Mouse (Mus musculus) neural tube, embryonic 12.5 days (tissue): Measurements from ENCODE around the gene Carm1. TPM values are rescaled to one million over a fixed set of nuclear protein-coding genes. Genes with fewer than 3 reads are reported as not detected.
A peak's percentile ranks its signal among the peaks of the same experiment; 100 is the strongest.

Experiments used
- ATAC-seq: fragments of 200-750 bp; cut with Nextera tagmentation; 2 replicates; pipeline ENCODE4 v1.8.0; 2017; ENCODE audit warnings: low read depth, mild to moderate bottlenecking, moderate TSS enrichment, moderate library complexity; ENCODE audit not compliant: low FRiP score
- H3K27ac ChIP-seq: fragments of 300-500 bp; sonication (generic); 2 replicates; pipeline ENCODE4 v1.5.1; 2016
- H3K27me3 ChIP-seq: fragments of 300-500 bp; sonication (generic); replicated peaks from 2 replicates; pipeline ENCODE4 v1.6.1; 2016; ENCODE audit warnings: mild to moderate bottlenecking
- H3K36me3 ChIP-seq: fragments of 300-500 bp; sonication (generic); 2 replicates; pipeline ENCODE4 v1.6.1; 2016; ENCODE audit warnings: mild to moderate bottlenecking
- H3K4me1 ChIP-seq: fragments of 300-500 bp; sonication (generic); 2 replicates; pipeline ENCODE4 v1.6.1; 2016
- H3K4me2 ChIP-seq: fragments of 300-500 bp; sonication (generic); replicated peaks from 2 replicates; pipeline ENCODE4 v1.6.1; 2016; ENCODE audit warnings: mild to moderate bottlenecking
- H3K4me3 ChIP-seq: fragments of 300-500 bp; sonication (generic); 2 replicates; pipeline ENCODE4 v1.5.1; 2016
- H3K9ac ChIP-seq: fragments of 300-500 bp; sonication (generic); 2 replicates; pipeline ENCODE4 v1.6.1; 2016; ENCODE audit warnings: mild to moderate bottlenecking
- H3K9me3 ChIP-seq: fragments of 300-500 bp; sonication (generic); 2 replicates; pipeline ENCODE4 v1.6.1; 2016; ENCODE audit warnings: mild to moderate bottlenecking
- WGBS: fragments of 180-500 bp; shearing (Covaris S2); methylation state at CpG from one replicate; pipeline ENCODE4 v1.1.7; 2016; 5-methylcytosine and 5-hydroxymethylcytosine counted together
- polyA plus RNA-seq: library from polyadenylated mRNA; unstranded; fragments of >200 nt; fragmentation: Nextera tagmentation; extraction: Ambion mirVana; gene quantifications from 2 replicates; pipeline ENCODE4 v1.2.1, GENCODE M21; 2016

Carm1 gene
- polyA plus RNA-seq, 1 experiment from 2014 or later, result 77.4 TPM

DNA sequence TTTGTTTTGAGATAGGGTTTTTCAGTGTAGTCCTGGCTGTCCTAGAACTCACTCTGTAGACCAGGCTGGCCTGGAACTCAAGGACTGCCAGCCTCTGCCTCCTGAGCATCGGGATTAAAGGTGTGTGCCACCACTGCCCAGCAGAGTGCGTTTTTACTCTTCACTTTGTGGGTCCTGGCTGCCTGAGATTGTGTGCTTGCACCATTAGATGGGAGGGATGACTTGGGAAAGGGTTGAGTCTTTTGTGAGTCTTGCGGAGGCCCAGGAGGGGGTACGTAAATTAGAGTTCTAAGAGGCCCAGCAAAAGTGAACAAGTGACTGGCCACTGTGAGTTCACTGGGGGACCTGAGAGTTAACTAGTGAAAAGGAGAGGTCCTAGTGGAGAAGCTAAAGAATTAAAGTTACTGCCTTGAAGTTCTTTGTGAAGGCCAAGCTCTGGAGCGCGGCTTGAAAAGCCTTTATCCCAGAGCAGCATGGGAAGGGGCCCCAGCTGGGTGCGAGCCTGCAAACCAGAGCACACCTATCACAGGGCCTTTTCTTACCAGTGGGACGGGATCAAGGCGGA lies 1.3 kb upstream of the Carm1 start:
- no peaks in the 10 kb centered on the region for H3K9me3 ChIP-seq
- H3K4me3 ChIP-seq, result peak overlapping the region; percentile 83
- WGBS, result 6% methylated on average over 9 of the region's 9 CpGs
- H3K27me3 ChIP-seq, result no peaks in the 10 kb centered on the region
- peak overlapping the region; percentile 73 for H3K4me2 ChIP-seq
- peak overlapping the region; percentile 85 for H3K27ac ChIP-seq
- peak; percentile 38; the same call in 1 of the 2 replicates for ATAC-seq
- H3K9ac ChIP-seq, result peak overlapping the region; percentile 64
- peaks cover 8% of the 10 kb centered on the region; the same call in 1 of the 2 replicates for H3K36me3 ChIP-seq
- H3K4me1 ChIP-seq, result peaks cover 22% of the 10 kb centered on the region

DNA sequence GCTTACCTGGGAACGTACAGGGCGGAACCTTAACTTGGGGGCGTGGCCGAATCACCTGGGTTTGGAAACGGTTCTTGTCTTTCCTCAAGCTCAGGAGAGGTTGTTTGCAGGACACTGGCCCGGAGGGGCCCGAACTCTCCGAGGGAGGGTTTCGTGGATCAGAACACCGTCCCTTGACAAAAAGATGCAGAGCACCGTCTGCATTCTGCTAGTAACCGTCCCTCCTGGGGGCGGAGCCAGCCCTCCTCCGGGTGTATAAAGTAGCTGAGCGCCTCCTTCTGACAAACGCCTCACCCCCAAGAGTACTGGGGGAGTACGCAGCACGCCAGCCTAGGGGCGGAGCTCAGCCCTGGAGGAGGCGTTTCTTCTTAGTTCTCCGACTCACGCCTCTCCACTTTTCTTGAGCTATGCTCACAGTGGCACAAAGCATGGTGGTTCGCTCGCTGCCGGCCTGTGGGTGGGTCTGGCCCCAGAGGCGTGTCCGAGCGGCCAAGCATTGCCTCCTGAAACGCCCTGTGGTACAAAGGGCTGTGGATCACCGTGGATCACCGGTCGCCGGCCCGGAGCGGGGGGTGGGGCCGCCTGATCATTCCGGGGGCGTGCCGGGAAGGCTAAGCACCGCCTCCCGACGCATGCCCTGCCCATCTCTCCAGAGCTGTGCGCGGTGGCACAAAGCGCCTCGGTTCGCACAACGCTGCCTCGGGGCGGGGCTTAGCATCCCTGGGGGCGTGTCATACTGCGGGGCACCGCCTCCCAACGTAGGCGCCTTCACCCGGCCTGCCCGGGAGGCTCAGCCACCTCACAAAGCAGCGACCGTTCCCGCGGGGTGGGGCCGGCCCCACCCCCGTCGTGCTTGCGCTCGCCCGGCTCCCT lies 542 bp upstream of the Carm1 start:
- H3K9me3 ChIP-seq, result no peaks in the 10 kb centered on the region
- peak overlapping the region; percentile 64 for H3K9ac ChIP-seq
- H3K27me3 ChIP-seq, result no peaks in the 10 kb centered on the region
- under 1% methylated on average over 66 of the region's 67 CpGs for WGBS
- peak overlapping the region; percentile 85 for H3K27ac ChIP-seq
- peak overlapping the region; percentile 73 for H3K4me2 ChIP-seq
- H3K4me1 ChIP-seq, result peaks cover 22% of the 10 kb centered on the region
- peaks cover 13% of the 10 kb centered on the region for H3K36me3 ChIP-seq
- ATAC-seq, result peak; percentile 95
- H3K4me3 ChIP-seq, result peak overlapping the region; percentile 83

DNA sequence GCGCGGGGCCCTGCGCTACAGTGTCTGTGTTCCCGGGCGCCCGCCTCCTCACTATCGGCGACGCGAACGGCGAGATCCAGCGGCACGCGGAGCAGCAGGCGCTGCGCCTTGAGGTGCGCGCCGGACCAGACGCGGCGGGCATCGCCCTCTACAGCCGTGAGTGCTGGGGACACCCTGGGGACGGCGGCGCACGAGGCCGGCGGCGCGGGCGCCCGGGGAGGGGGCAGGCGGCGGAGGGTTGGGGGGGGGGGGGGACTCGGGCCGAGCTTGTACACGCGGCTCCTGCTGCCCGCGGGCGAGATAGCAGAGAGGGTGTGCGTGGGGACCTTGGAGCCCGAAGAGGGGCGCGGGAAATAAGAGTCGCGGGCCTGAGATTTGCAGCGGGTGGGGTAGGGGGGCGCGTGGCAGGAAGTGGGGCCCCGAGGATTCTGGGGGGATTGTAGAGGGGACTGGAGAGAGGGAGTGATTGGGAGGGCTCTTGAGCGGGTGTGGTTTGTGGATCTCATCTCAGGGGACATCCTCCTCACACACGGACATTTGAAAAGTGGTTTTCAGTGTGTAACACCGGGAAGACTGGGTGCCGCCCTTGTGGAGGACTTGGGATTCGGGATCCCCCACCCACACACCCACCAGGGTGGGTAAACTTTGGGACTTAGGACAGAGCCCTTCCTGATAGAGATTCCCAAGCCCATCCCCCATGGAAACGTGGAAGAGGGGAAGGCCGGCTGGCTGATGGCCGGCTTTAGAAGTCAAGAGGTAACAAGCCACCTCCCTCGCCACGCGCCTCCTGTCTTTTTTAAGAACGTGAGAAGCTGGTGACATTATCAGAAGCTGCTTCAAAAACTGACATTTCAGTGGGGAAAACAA lies 614 bp downstream of the Carm1 start:
- WGBS, result 1% methylated on average over 57 of the region's 66 CpGs
- peaks cover 22% of the 10 kb centered on the region for H3K4me1 ChIP-seq
- ATAC-seq, result peak; percentile 18
- H3K27me3 ChIP-seq, result no peaks in the 10 kb centered on the region
- H3K27ac ChIP-seq, result peak overlapping the region; percentile 96
- H3K9me3 ChIP-seq, result no peaks in the 10 kb centered on the region
- peak overlapping the region; percentile 83 for H3K4me3 ChIP-seq
- H3K9ac ChIP-seq, result peak overlapping the region; percentile 93
- H3K36me3 ChIP-seq, result peaks cover 16% of the 10 kb centered on the region
- peak overlapping the region; percentile 81 for H3K4me2 ChIP-seq

DNA sequence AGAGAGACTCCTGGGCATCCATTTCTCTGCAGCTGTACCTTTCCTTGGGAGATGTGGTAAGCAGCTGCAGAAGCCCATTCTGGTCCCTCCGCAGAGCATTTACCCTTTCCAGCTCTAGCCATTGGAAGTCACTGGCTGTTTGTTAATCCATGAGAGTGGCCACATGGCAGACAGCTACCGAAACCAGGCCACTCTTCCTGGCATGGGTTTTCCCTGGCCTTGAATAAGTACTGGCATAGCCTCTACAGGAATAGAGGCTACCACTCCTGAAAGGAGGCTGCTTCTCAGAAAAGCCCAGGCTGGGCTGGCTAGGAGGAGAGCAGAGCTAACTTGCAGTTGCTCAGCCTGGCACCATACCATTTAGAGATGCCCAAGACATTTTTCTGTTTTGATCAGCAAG lies 4.4 kb downstream of the Carm1 start:
- Histone ChIP-seq H3K36me3 (peaks cover 26% of the 10 kb centered on the region), H3K9me3 (no peaks in the 10 kb centered on the region), H3K9ac (no peak overlapping the region), H3K4me1 (peaks cover 13% of the 10 kb centered on the region), H3K27me3 (no peaks in the 10 kb centered on the region), H3K4me3 (no peak overlapping the region), H3K27ac (no peak overlapping the region), H3K4me2 (no peak overlapping the region)
- 94% methylated on average over 2 of the region's 2 CpGs for WGBS
- no peak for ATAC-seq

DNA sequence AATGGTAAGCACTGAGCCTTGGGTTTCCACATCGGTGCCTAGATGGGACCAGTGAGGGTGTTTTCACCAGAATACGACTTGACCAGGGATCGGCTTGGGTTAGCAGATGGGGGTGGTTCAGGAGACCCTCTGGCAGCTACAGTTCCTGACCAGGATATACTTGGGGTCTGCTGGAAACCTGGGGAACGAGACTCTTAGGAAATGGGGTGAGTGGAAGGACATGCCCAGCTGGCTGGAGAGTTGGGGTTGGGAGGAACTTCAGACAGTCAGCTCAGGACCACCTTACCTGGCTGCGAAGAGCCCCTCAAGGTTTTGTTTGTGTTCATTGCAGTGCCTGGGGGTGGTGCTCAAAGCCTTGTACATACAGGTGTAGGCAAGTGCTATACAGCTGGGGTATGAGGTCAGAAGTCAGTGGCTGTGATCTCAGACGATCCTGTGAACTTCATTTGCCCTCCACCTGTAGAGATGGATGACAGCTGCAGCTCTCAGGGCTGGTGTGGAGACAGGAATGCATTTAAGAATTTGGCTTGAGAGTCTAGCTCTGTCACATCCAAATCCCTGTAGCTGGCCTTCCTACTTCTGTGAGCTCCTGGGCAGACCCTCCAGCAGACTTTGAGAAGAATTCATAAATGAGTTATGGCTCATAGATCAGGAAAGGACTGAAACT lies 7.0 kb downstream of the Carm1 start:
- 90% methylated on average over 6 of the region's 6 CpGs for WGBS
- H3K27me3 ChIP-seq, result no peaks in the 10 kb centered on the region
- no peak overlapping the region for H3K4me3 ChIP-seq
- H3K9me3 ChIP-seq, result no peaks in the 10 kb centered on the region
- peaks cover 14% of the 10 kb centered on the region for H3K4me1 ChIP-seq
- ATAC-seq, result no peak
- peaks cover 30% of the 10 kb centered on the region for H3K36me3 ChIP-seq
- no peak overlapping the region for H3K9ac ChIP-seq
- no peak overlapping the region for H3K27ac ChIP-seq
- H3K4me2 ChIP-seq, result no peak overlapping the region

DNA sequence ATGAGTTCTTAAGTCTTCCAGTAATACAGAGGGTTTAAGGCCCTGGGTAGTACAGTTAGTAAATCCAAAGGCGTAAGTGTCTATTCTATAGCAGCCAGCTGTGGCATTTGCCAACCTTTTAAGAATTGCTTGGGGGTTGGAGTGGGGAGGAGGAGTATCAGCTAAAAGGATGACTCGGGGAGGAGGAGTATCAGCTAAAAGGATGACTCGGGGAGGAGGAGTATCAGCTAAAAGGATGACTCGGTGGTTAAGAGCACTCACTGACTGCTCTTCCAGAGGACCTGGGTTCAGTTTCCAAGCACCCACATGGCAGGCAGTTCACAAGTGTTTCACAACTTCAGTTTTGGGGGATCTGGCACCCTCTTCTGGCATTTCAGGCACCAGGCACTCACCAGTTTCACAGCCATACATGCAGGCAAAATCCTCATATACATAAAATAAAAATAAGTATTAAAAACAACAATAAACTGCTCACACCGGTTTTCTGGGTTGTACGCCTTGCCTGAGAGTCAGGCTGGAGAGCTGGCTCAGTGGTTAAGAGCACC lies 8.6 kb downstream of the Carm1 start:
- H3K36me3 ChIP-seq, result peaks cover 26% of the 10 kb centered on the region
- H3K27ac ChIP-seq, result no peak overlapping the region
- H3K4me2 ChIP-seq, result no peak overlapping the region
- H3K4me1 ChIP-seq, result peaks cover 9% of the 10 kb centered on the region
- WGBS, result 88% methylated on average over 6 of the region's 6 CpGs
- no peaks in the 10 kb centered on the region for H3K9me3 ChIP-seq
- no peak overlapping the region for H3K9ac ChIP-seq
- H3K27me3 ChIP-seq, result no peaks in the 10 kb centered on the region
- ATAC-seq, result no peak
- no peak overlapping the region for H3K4me3 ChIP-seq

DNA sequence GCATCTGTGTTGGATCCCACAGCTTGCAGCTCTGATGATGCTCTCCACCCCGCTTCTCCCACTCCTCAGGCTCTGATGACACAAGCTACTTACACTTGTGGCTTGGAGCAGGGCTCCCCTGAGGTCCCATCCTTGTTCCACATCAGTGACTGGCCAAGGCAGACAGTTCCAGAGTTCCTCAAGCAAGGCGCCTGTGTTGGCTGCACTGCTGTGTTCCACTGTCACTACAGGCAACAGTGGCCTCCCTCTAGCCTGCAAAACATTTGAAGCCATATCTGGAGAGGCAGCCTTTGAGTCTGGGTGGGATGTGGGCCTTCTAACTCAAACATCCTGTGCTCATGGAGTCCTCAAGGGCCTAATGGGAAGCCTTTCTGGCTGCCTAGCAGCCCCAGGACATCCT lies 10.3 kb downstream of the Carm1 start:
- 94% methylated on average over 2 of the region's 2 CpGs for WGBS
- no peak overlapping the region for H3K4me2 ChIP-seq
- H3K9me3 ChIP-seq, result no peaks in the 10 kb centered on the region
- peaks cover 22% of the 10 kb centered on the region; the same call in 1 of the 2 replicates for H3K36me3 ChIP-seq
- peaks cover 9% of the 10 kb centered on the region for H3K4me1 ChIP-seq
- ATAC-seq, result no peak
- H3K27ac ChIP-seq, result no peak overlapping the region
- H3K9ac ChIP-seq, result no peak overlapping the region
- no peak overlapping the region for H3K4me3 ChIP-seq
- no peaks in the 10 kb centered on the region for H3K27me3 ChIP-seq

DNA sequence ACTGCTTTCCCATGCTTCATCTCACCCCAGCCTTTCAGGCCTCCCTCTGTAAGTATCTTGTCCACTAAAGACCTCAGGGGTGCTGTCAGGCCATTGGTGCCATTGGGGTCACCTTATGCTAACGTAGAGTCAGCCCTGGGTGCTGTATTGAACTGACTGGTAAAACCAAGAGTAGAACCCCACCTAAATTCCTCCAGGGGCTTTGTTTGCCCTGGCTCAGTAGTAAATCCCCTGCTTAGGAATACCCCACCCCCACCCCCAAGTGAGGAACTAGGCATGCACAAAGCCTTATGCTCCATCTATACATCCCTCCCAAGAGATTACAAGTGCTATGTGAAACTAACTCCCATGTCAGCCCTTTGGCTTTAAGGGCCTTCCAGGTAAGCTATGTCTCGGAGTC lies 10.9 kb downstream of the Carm1 start:
- ATAC-seq, result no peak
- Histone ChIP-seq H3K4me3 (no peak overlapping the region), H3K4me1 (peaks cover 9% of the 10 kb centered on the region), H3K36me3 (peaks cover 27% of the 10 kb centered on the region; the same call in 1 of the 2 replicates), H3K9ac (no peak overlapping the region), H3K27me3 (no peaks in the 10 kb centered on the region), H3K9me3 (no peaks in the 10 kb centered on the region), H3K27ac (no peak overlapping the region), H3K4me2 (no peak overlapping the region)
- WGBS, result 93% methylated on average over 2 of the region's 2 CpGs

DNA sequence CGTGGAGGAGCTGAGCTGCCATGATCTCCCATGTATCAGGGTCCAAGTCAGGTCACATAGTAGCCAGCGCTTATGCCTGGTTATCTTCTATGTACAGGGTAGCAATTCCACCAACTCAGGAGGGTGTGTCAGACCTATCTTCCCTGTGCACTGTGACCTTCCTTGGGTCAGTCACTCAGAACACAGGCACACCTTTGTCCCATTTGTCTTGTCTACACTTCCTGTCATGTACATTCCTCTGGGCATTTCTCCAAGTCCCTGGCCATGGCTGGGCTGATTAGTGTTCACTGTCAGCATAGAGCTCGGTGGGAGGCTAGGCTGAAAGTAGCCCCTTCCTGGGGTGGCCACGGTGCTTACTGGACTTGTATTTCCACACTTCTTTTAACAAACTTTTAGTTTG lies 11.7 kb downstream of the Carm1 start:
- Histone ChIP-seq H3K9me3 (no peaks in the 10 kb centered on the region), H3K27me3 (no peaks in the 10 kb centered on the region), H3K9ac (no peak overlapping the region), H3K36me3 (peaks cover 29% of the 10 kb centered on the region; the same call in 1 of the 2 replicates), H3K4me3 (no peak overlapping the region), H3K27ac (no peak overlapping the region), H3K4me1 (peaks cover 9% of the 10 kb centered on the region), H3K4me2 (no peak overlapping the region)
- ATAC-seq, result no peak
- WGBS, result 91% methylated on average over 4 of the region's 4 CpGs

DNA sequence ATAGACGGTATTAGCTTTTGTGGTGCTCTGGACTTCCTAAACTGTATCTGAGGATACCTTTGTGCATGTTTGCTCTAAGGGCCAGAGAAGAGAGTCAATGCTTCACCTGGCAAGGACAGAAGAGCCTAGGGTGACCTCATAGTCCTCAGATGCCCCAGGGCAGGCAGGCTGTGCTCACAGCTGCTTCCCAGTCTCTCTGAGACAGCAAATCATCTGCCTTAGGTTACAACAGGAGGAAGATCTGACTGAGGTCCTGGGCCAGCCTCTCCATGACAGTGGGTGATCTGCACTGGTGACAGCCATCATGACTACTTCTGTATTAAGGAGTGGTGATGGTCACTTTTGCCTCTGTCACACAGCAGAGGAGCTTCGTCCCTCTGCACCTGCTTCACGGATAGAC lies 12.5 kb downstream of the Carm1 start:
- no peak for ATAC-seq
- H3K27ac ChIP-seq, result no peak overlapping the region
- WGBS, result 92% methylated on average over 3 of the region's 3 CpGs
- peaks cover 9% of the 10 kb centered on the region for H3K4me1 ChIP-seq
- H3K27me3 ChIP-seq, result no peaks in the 10 kb centered on the region
- no peak overlapping the region for H3K4me3 ChIP-seq
- H3K9me3 ChIP-seq, result no peaks in the 10 kb centered on the region
- H3K36me3 ChIP-seq, result peaks cover 27% of the 10 kb centered on the region; the same call in 1 of the 2 replicates
- H3K9ac ChIP-seq, result no peak overlapping the region
- H3K4me2 ChIP-seq, result no peak overlapping the region

DNA sequence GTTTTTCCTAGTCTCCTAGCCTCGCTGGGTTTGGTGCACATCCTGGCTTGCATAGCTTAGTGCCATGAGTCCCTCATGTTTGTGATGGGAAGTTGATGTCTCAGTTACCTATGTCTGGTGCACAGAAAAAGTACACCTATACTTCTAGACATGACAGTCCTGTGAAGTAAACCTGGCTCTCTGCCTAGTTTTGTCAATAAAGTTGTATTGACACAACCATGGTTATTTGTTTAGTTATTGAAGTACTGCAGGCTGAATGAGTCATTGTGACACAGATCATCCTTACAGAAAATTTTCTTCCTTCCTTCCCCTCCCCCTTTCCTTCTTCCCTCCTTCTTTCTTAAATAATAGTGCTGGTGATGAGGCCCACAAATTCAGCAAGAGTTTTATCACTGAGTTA lies 17.7 kb downstream of the Carm1 start:
- Histone ChIP-seq H3K9ac (no peak overlapping the region), H3K4me1 (no peaks in the 10 kb centered on the region), H3K4me2 (no peak overlapping the region), H3K9me3 (no peaks in the 10 kb centered on the region), H3K36me3 (peaks cover 16% of the 10 kb centered on the region; the same call in 1 of the 2 replicates), H3K27ac (no peak overlapping the region), H3K4me3 (no peak overlapping the region), H3K27me3 (no peaks in the 10 kb centered on the region)
- WGBS, result 93% methylated on average over 1 of the region's 1 CpGs
- no peak for ATAC-seq
